Mouse (Mus musculus) megakaryocyte, adult 5-6 weeks (primary cell): ENCODE data around the gene Dap. TPM values are rescaled to one million over a fixed set of nuclear protein-coding genes. Genes with fewer than 3 reads are reported as not detected.

Source experiments
- ATAC-seq: 2 replicates; pipeline ENCODE4 v1.8.0; 2016; ENCODE audit warnings: mild to moderate bottlenecking, inconsistent platforms; ENCODE audit not compliant: poor library complexity, severe bottlenecking
- total RNA-seq, 2 experiments: library from RNA; stranded (forward) in 1 of 2; stranded (reverse) in 1 of 2; fragments of 153-499, 151-499 nt in 1 of 2; fragments of 221-1000, 200-1000 nt in 1 of 2; gene quantifications; 2 replicates each; pipeline versions ENCODE4 v1.2.3 to v1.2.4; 2015 to 2017

The Dap gene
- 91.4 and 97.3 TPM in 2 replicates for total RNA-seq (2015)
- total RNA-seq (2017): 63.1 and 66.6 TPM in 2 replicates

GRCm38 (mm10) chr15:31224135-31224761 lies at the start of gene Dap:
TSS of gene Dap (plus strand) at chr15:31224314.
- peak; percentile 96 for ATAC-seq

- no peak for ATAC-seq
Observed at GRCm38 (mm10) chr15:31176566-31176965, 47.5 kb upstream of the Dap start.

GRCm38 (mm10) chr15:31184651-31185443 lies 39.3 kb upstream of the Dap start:
- no peak for ATAC-seq

GRCm38 (mm10) chr15:31185506-31185905 lies 38.6 kb upstream of the Dap start:
- no peak for ATAC-seq

- ATAC-seq: no peak
Observed at GRCm38 (mm10) chr15:31186371-31186901, 37.7 kb upstream of the Dap start.

GRCm38 (mm10) chr15:31192563-31192962 lies 31.6 kb upstream of the Dap start:
- ATAC-seq: no peak

- no peak for ATAC-seq
Observed at GRCm38 (mm10) chr15:31195776-31196175, 28.3 kb upstream of the Dap start.

- no peak for ATAC-seq
Observed at GRCm38 (mm10) chr15:31207346-31208093, 16.6 kb upstream of the Dap start.

GRCm38 (mm10) chr15:31211910-31212309 lies 12.2 kb upstream of the Dap start:
- ATAC-seq: no peak

- ATAC-seq: no peak
Observed at GRCm38 (mm10) chr15:31213619-31214270, 10.4 kb upstream of the Dap start.

- ATAC-seq: no peak
Observed at GRCm38 (mm10) chr15:31222216-31222615, 1.9 kb upstream of the Dap start.

GRCm38 (mm10) chr15:31223596-31224134 lies 449 bp upstream of the Dap start:
- ATAC-seq: no peak

GRCm38 (mm10) chr15:31224806-31225642 lies 910 bp downstream of the Dap start:
- peak; percentile 39 for ATAC-seq

GRCm38 (mm10) chr15:31225643-31226325 lies 1.7 kb downstream of the Dap start:
- no peak for ATAC-seq

- ATAC-seq: no peak
Observed at GRCm38 (mm10) chr15:31226464-31226863, 2.4 kb downstream of the Dap start.

- no peak for ATAC-seq
Observed at GRCm38 (mm10) chr15:31227793-31228192, 3.7 kb downstream of the Dap start.

- no peak for ATAC-seq
Observed at GRCm38 (mm10) chr15:31233006-31233405, 8.9 kb downstream of the Dap start.

GRCm38 (mm10) chr15:31235794-31236548 lies 11.9 kb downstream of the Dap start:
- no peak for ATAC-seq
